Mouse (Mus musculus): ENCODE data around the gene Matk. TPM values are rescaled to one million over a fixed set of nuclear protein-coding genes. Genes with fewer than 3 reads are reported as not detected.

Matk gene
- polyA plus RNA-seq, 1 experiment from 2014 or later: 3.9 TPM

- H3K4me3 ChIP-seq (ENCODE audit: low read depth, low read length): peak overlapping the region; percentile 42
- H3K9ac ChIP-seq (replicated peaks; ENCODE audit: low read depth, low read length): peak overlapping the region; percentile 22; the same call in 1 of the 2 replicates
- 10% methylated on average over 17 of the region's 17 CpGs for WGBS
- peak; percentile 64 for ATAC-seq (ENCODE audit: insufficient number of reproducible peaks, insufficient read depth, low FRiP score, low read depth)
- H3K27ac ChIP-seq (ENCODE audit: low read length): peak overlapping the region; percentile 48; the same call in 1 of the 2 replicates
- peak overlapping the region; percentile 59 for H3K4me2 ChIP-seq (replicated peaks; ENCODE audit: low read depth, low read length)
- H3K9me3 ChIP-seq (ENCODE audit: control insufficient read depth, low read depth, low read length): no peaks in the 10 kb centered on the region
- no peaks in the 10 kb centered on the region for H3K36me3 ChIP-seq (ENCODE audit: control insufficient read depth, insufficient read depth, low read length)
- 0 out of 2 replicates have a peak, but pooled peaks cover 9% of the 10 kb centered on the region for H3K27me3 ChIP-seq (ENCODE audit: control insufficient read depth, insufficient read depth, low read length)
- H3K4me1 ChIP-seq (ENCODE audit: control insufficient read depth, insufficient read depth, low read length): peaks cover 5% of the 10 kb centered on the region; the same call in 1 of the 2 replicates
Measured at GRCm38 (mm10) chr10:81284719-81285118, 32.0 kb downstream of the Matk start.

GRCm38 (mm10) chr10:81285694-81286450 is 33.1 kb downstream of the Matk start:
- WGBS: 1% methylated on average over 54 of the region's 54 CpGs
- no peaks in the 10 kb centered on the region for H3K9me3 ChIP-seq (ENCODE audit: control insufficient read depth, low read depth, low read length)
- H3K4me2 ChIP-seq (replicated peaks; ENCODE audit: low read depth, low read length): peak overlapping the region; percentile 59
- peak overlapping the region; percentile 48 for H3K27ac ChIP-seq (ENCODE audit: low read length)
- H3K27me3 ChIP-seq (ENCODE audit: control insufficient read depth, insufficient read depth, low read length): 0 out of 2 replicates have a peak, but pooled peaks cover 9% of the 10 kb centered on the region
- H3K4me3 ChIP-seq (ENCODE audit: low read depth, low read length): peak overlapping the region; percentile 42
- H3K36me3 ChIP-seq (ENCODE audit: control insufficient read depth, insufficient read depth, low read length): no peaks in the 10 kb centered on the region
- H3K9ac ChIP-seq (replicated peaks; ENCODE audit: low read depth, low read length): peak overlapping the region; percentile 22; the same call in 1 of the 2 replicates
- peaks cover 5% of the 10 kb centered on the region; the same call in 1 of the 2 replicates for H3K4me1 ChIP-seq (ENCODE audit: control insufficient read depth, insufficient read depth, low read length)
- ATAC-seq (ENCODE audit: insufficient number of reproducible peaks, insufficient read depth, low FRiP score, low read depth): peak; percentile 76

GRCm38 (mm10) chr10:81286586-81286985 is 33.9 kb downstream of the Matk start:
- Histone ChIP-seq H3K4me2 (replicated peaks; ENCODE audit: low read depth, low read length) (peak overlapping the region; percentile 59; the same call in 1 of the 2 replicates), H3K27ac (ENCODE audit: low read length) (no peak overlapping the region)

GRCm38 (mm10) chr10:81287513-81288157 is 34.9 kb downstream of the Matk start:
- Histone ChIP-seq H3K4me2 (replicated peaks; ENCODE audit: low read depth, low read length) (no peak overlapping the region), H3K36me3 (ENCODE audit: control insufficient read depth, insufficient read depth, low read length) (no peaks in the 10 kb centered on the region), H3K4me1 (ENCODE audit: control insufficient read depth, insufficient read depth, low read length) (peaks cover 9% of the 10 kb centered on the region; the same call in 1 of the 2 replicates), H3K27ac (ENCODE audit: low read length) (no peak overlapping the region), H3K9me3 (ENCODE audit: control insufficient read depth, low read depth, low read length) (no peaks in the 10 kb centered on the region), H3K27me3 (ENCODE audit: control insufficient read depth, insufficient read depth, low read length) (peaks cover 9% of the 10 kb centered on the region; the same call in 1 of the 2 replicates), H3K4me3 (ENCODE audit: low read depth, low read length) (no peak overlapping the region), H3K9ac (replicated peaks; ENCODE audit: low read depth, low read length) (no peak overlapping the region)
- no peak for ATAC-seq (ENCODE audit: insufficient number of reproducible peaks, insufficient read depth, low FRiP score, low read depth)
- WGBS: 65% methylated on average over 8 of the region's 8 CpGs

More at GRCm38 (mm10) chr10:81286586-81286985, 33.9 kb downstream of the Matk start:
- Histone ChIP-seq H3K9ac (replicated peaks; ENCODE audit: low read depth, low read length) (no peak overlapping the region), H3K27me3 (ENCODE audit: control insufficient read depth, insufficient read depth, low read length) (peaks cover 9% of the 10 kb centered on the region; the same call in 1 of the 2 replicates), H3K4me1 (ENCODE audit: control insufficient read depth, insufficient read depth, low read length) (peaks cover 9% of the 10 kb centered on the region; the same call in 1 of the 2 replicates), H3K4me3 (ENCODE audit: low read depth, low read length) (no peak overlapping the region), H3K9me3 (ENCODE audit: control insufficient read depth, low read depth, low read length) (no peaks in the 10 kb centered on the region), H3K36me3 (ENCODE audit: control insufficient read depth, insufficient read depth, low read length) (no peaks in the 10 kb centered on the region)
- ATAC-seq (ENCODE audit: insufficient number of reproducible peaks, insufficient read depth, low FRiP score, low read depth): no peak
- WGBS: 32% methylated on average over 6 of the region's 6 CpGs

- Histone ChIP-seq H3K36me3 (ENCODE audit: control insufficient read depth, insufficient read depth, low read length) (no peaks in the 10 kb centered on the region), H3K27ac (ENCODE audit: low read length) (no peak overlapping the region), H3K27me3 (ENCODE audit: control insufficient read depth, insufficient read depth, low read length) (peaks cover 9% of the 10 kb centered on the region; the same call in 1 of the 2 replicates), H3K4me1 (ENCODE audit: control insufficient read depth, insufficient read depth, low read length) (peaks cover 9% of the 10 kb centered on the region; the same call in 1 of the 2 replicates), H3K9me3 (ENCODE audit: control insufficient read depth, low read depth, low read length) (no peaks in the 10 kb centered on the region), H3K4me2 (replicated peaks; ENCODE audit: low read depth, low read length) (no peak overlapping the region), H3K4me3 (ENCODE audit: low read depth, low read length) (no peak overlapping the region), H3K9ac (replicated peaks; ENCODE audit: low read depth, low read length) (no peak overlapping the region)
- WGBS: 33% methylated on average over 6 of the region's 6 CpGs
- ATAC-seq (ENCODE audit: insufficient number of reproducible peaks, insufficient read depth, low FRiP score, low read depth): no peak
Measured at GRCm38 (mm10) chr10:81288601-81289000, 35.9 kb downstream of the Matk start.

GRCm38 (mm10) chr10:81289278-81289677 is 36.5 kb downstream of the Matk start:
- Histone ChIP-seq H3K27me3 (ENCODE audit: control insufficient read depth, insufficient read depth, low read length) (peaks cover 9% of the 10 kb centered on the region; the same call in 1 of the 2 replicates), H3K4me3 (ENCODE audit: low read depth, low read length) (no peak overlapping the region), H3K36me3 (ENCODE audit: control insufficient read depth, insufficient read depth, low read length) (no peaks in the 10 kb centered on the region), H3K4me2 (replicated peaks; ENCODE audit: low read depth, low read length) (peak overlapping the region; percentile 27; the same call in 1 of the 2 replicates), H3K4me1 (ENCODE audit: control insufficient read depth, insufficient read depth, low read length) (peaks cover 15% of the 10 kb centered on the region), H3K27ac (ENCODE audit: low read length) (no peak overlapping the region), H3K9ac (replicated peaks; ENCODE audit: low read depth, low read length) (no peak overlapping the region), H3K9me3 (ENCODE audit: control insufficient read depth, low read depth, low read length) (no peaks in the 10 kb centered on the region)
- WGBS: under 1% methylated on average over 7 of the region's 7 CpGs
- ATAC-seq (ENCODE audit: insufficient number of reproducible peaks, insufficient read depth, low FRiP score, low read depth): no peak

- H3K4me3 ChIP-seq (ENCODE audit: low read depth, low read length): no peak overlapping the region
- H3K27ac ChIP-seq (ENCODE audit: low read length): no peak overlapping the region
- H3K4me1 ChIP-seq (ENCODE audit: control insufficient read depth, insufficient read depth, low read length): peaks cover 20% of the 10 kb centered on the region
- WGBS: 55% methylated on average over 14 of the region's 14 CpGs
- no peak for ATAC-seq (ENCODE audit: insufficient number of reproducible peaks, insufficient read depth, low FRiP score, low read depth)
- H3K27me3 ChIP-seq (ENCODE audit: control insufficient read depth, insufficient read depth, low read length): peaks cover 6% of the 10 kb centered on the region; the same call in 1 of the 2 replicates
- H3K4me2 ChIP-seq (replicated peaks; ENCODE audit: low read depth, low read length): peak overlapping the region; percentile 27
- no peak overlapping the region for H3K9ac ChIP-seq (replicated peaks; ENCODE audit: low read depth, low read length)
- H3K9me3 ChIP-seq (ENCODE audit: control insufficient read depth, low read depth, low read length): no peaks in the 10 kb centered on the region
- no peaks in the 10 kb centered on the region for H3K36me3 ChIP-seq (ENCODE audit: control insufficient read depth, insufficient read depth, low read length)
Measured at GRCm38 (mm10) chr10:81289811-81290210, 37.1 kb downstream of the Matk start.

GRCm38 (mm10) chr10:81290698-81291460 is 38.1 kb downstream of the Matk start:
- peak overlapping the region; percentile 27 for H3K4me2 ChIP-seq (replicated peaks; ENCODE audit: low read depth, low read length)
- no peaks in the 10 kb centered on the region for H3K36me3 ChIP-seq (ENCODE audit: control insufficient read depth, insufficient read depth, low read length)
- H3K4me1 ChIP-seq (ENCODE audit: control insufficient read depth, insufficient read depth, low read length): peaks cover 23% of the 10 kb centered on the region
- no peaks in the 10 kb centered on the region; the same call in 1 of the 2 replicates for H3K27me3 ChIP-seq (ENCODE audit: control insufficient read depth, insufficient read depth, low read length)
- 0 out of 2 replicates have a peak overlapping the region, but pooled peaks have one; percentile 4 for H3K9ac ChIP-seq (replicated peaks; ENCODE audit: low read depth, low read length)
- H3K27ac ChIP-seq (ENCODE audit: low read length): peak overlapping the region; percentile 27
- WGBS: 13% methylated on average over 24 of the region's 24 CpGs
- H3K9me3 ChIP-seq (ENCODE audit: control insufficient read depth, low read depth, low read length): no peaks in the 10 kb centered on the region
- ATAC-seq (ENCODE audit: insufficient number of reproducible peaks, insufficient read depth, low FRiP score, low read depth): no peak
- peak overlapping the region; percentile 18 for H3K4me3 ChIP-seq (ENCODE audit: low read depth, low read length)
